Mouse (Mus musculus) E14TG2a.4 (cell line): ENCODE results near the gene Pyy.

Experiments
- H3K27me3 ChIP-seq: 2 replicates; pipeline ENCODE4 v1.6.1; 2014; ENCODE audit warnings: low read length, control low read depth; ENCODE audit not compliant: insufficient read depth
- H3K36me3 ChIP-seq: 2 replicates; pipeline ENCODE4 v1.6.1; 2014; ENCODE audit warnings: low read length, control low read depth; ENCODE audit not compliant: insufficient read depth
- H3K4me1 ChIP-seq: replicated peaks from 2 replicates; pipeline ENCODE4 v1.6.1; 2014; ENCODE audit warnings: low read depth, low read length, control low read depth
- H3K4me3 ChIP-seq: replicated peaks from 2 replicates; pipeline ENCODE4 v1.5.1; 2014; ENCODE audit warnings: mild to moderate bottlenecking, low read length
- H3K9me3 ChIP-seq: 2 replicates; pipeline ENCODE4 v1.6.1; 2014; ENCODE audit warnings: low read length, control low read depth
- CTCF ChIP-seq: conservative IDR thresholded peaks from 2 replicates; pipeline ENCODE4 v1.5.1; 2014; ENCODE audit warnings: low read length
- NANOG ChIP-seq: IDR thresholded peaks from 2 replicates; pipeline ENCODE4 v1.6.1; 2014; ENCODE audit warnings: borderline replicate concordance, low read length, mixed read lengths
- POU5F1 ChIP-seq: IDR thresholded peaks from 2 replicates; pipeline ENCODE4 v1.6.1; 2014; ENCODE audit warnings: low read length, borderline replicate concordance

Pyy gene

GRCm38 (mm10) chr11:102142355-102142754, 34.7 kb upstream of the Pyy start:
- Histone ChIP-seq H3K36me3 (no peaks in the 10 kb centered on the region), H3K27me3 (peaks cover 35% of the 10 kb centered on the region), H3K4me3 (no peak overlapping the region), H3K4me1 (peaks cover 41% of the 10 kb centered on the region), H3K9me3 (no peaks in the 10 kb centered on the region)
- TF ChIP-seq CTCF: no peak
- no peak for TF ChIP-seq POU5F1
- no peak for TF ChIP-seq NANOG

- H3K4me1 ChIP-seq: peaks cover 35% of the 10 kb centered on the region
- peak; percentile 77 for TF ChIP-seq CTCF
- no peak for TF ChIP-seq POU5F1
- no peak for TF ChIP-seq NANOG
- no peak overlapping the region for H3K4me3 ChIP-seq
- H3K27me3 ChIP-seq: peaks cover 16% of the 10 kb centered on the region
- no peaks in the 10 kb centered on the region for H3K9me3 ChIP-seq
- H3K36me3 ChIP-seq: no peaks in the 10 kb centered on the region
These were observed 32.9 kb upstream of the Pyy start for GRCm38 (mm10) chr11:102140508-102140907.

GRCm38 (mm10) chr11:102138447-102138740, 30.8 kb upstream of the Pyy start:
- H3K4me3 ChIP-seq: peak overlapping the region; percentile 67
- no peaks in the 10 kb centered on the region for H3K9me3 ChIP-seq
- peaks cover 39% of the 10 kb centered on the region for H3K4me1 ChIP-seq
- TF ChIP-seq CTCF (peak; percentile 66), NANOG (no peak), POU5F1 (no peak)
- H3K36me3 ChIP-seq: no peaks in the 10 kb centered on the region
- H3K27me3 ChIP-seq: 0 out of 2 replicates have a peak, but pooled peaks cover 4% of the 10 kb centered on the region

GRCm38 (mm10) chr11:102137625-102138446, 30.2 kb upstream of the Pyy start:
- TF ChIP-seq CTCF: peak; percentile 1; the same call in 1 of the 2 replicates
- TF ChIP-seq POU5F1: no peak
- H3K4me1 ChIP-seq: peaks cover 34% of the 10 kb centered on the region
- H3K27me3 ChIP-seq: 0 out of 2 replicates have a peak, but pooled peaks cover 3% of the 10 kb centered on the region
- H3K36me3 ChIP-seq: no peaks in the 10 kb centered on the region
- H3K9me3 ChIP-seq: no peaks in the 10 kb centered on the region
- H3K4me3 ChIP-seq: peak overlapping the region; percentile 67

GRCm38 (mm10) chr11:102134516-102134915, 26.9 kb upstream of the Pyy start:
- Histone ChIP-seq H3K36me3 (no peaks in the 10 kb centered on the region), H3K27me3 (no peaks in the 10 kb centered on the region), H3K4me1 (peaks cover 37% of the 10 kb centered on the region), H3K4me3 (no peak overlapping the region), H3K9me3 (no peaks in the 10 kb centered on the region)
- TF ChIP-seq CTCF (no peak), NANOG (no peak), POU5F1 (no peak)

- no peak overlapping the region for H3K4me3 ChIP-seq
- TF ChIP-seq CTCF (no peak), NANOG (no peak), POU5F1 (no peak)
These were observed 9.8 kb upstream of the Pyy start for GRCm38 (mm10) chr11:102117386-102117785.

GRCm38 (mm10) chr11:102116241-102116640, 8.6 kb upstream of the Pyy start:
- no peak overlapping the region for H3K4me3 ChIP-seq
- no peaks in the 10 kb centered on the region for H3K36me3 ChIP-seq
- H3K9me3 ChIP-seq: no peaks in the 10 kb centered on the region
- TF ChIP-seq NANOG (no peak), CTCF (no peak), POU5F1 (no peak)
- peaks cover 6% of the 10 kb centered on the region; the same call in 1 of the 2 replicates for H3K27me3 ChIP-seq
- H3K4me1 ChIP-seq: peaks cover 10% of the 10 kb centered on the region

More at GRCm38 (mm10) chr11:102117386-102117785, 9.8 kb upstream of the Pyy start:
- Histone ChIP-seq H3K36me3 (no peaks in the 10 kb centered on the region), H3K9me3 (no peaks in the 10 kb centered on the region), H3K27me3 (peaks cover 6% of the 10 kb centered on the region; the same call in 1 of the 2 replicates), H3K4me1 (peaks cover 10% of the 10 kb centered on the region)

GRCm38 (mm10) chr11:102111576-102111975, 3.9 kb upstream of the Pyy start:
- no peaks in the 10 kb centered on the region for H3K36me3 ChIP-seq
- TF ChIP-seq CTCF (no peak), NANOG (no peak), POU5F1 (no peak)
- H3K9me3 ChIP-seq: no peaks in the 10 kb centered on the region
- peaks cover 42% of the 10 kb centered on the region for H3K27me3 ChIP-seq
- H3K4me3 ChIP-seq: no peak overlapping the region
- peaks cover 15% of the 10 kb centered on the region for H3K4me1 ChIP-seq
